Mouse (Mus musculus) hindbrain, embryonic 16.5 days (tissue): ENCODE data around the gene Ugdh. TPM values are rescaled to one million over a fixed set of nuclear protein-coding genes. Genes with fewer than 3 reads are reported as not detected.
"Not testable (repeated sequence)": the region's sequence is repeated elsewhere in the genome, so short reads cannot be mapped to it uniquely, and the experiment has no call there.

ENCODE experiments used
- ATAC-seq: fragments of 200-750 bp; cut with Nextera tagmentation; 2 replicates; pipeline ENCODE4 v1.8.0; 2017; ENCODE audit warnings: moderate TSS enrichment, moderate library complexity
- H3K27ac ChIP-seq: fragments of 300-500 bp; sonication (generic); 2 replicates; pipeline ENCODE4 v1.5.1; 2014; ENCODE audit warnings: low read depth, mild to moderate bottlenecking, control low read depth, low read length, moderate library complexity
- H3K27me3 ChIP-seq: fragments of 300-500 bp; sonication (generic); replicated peaks from 2 replicates; pipeline ENCODE4 v1.6.1; 2014; ENCODE audit warnings: low read length; ENCODE audit not compliant: control insufficient read depth, insufficient read depth
- H3K36me3 ChIP-seq: fragments of 300-500 bp; sonication (generic); 2 replicates; pipeline ENCODE4 v1.6.1; 2014; ENCODE audit warnings: mild to moderate bottlenecking, low read length, moderate library complexity, mixed read lengths; ENCODE audit not compliant: control insufficient read depth, insufficient read depth
- H3K4me1 ChIP-seq: fragments of 300-500 bp; sonication (generic); 2 replicates; pipeline ENCODE4 v1.6.1; 2014; ENCODE audit warnings: low read depth, low read length; ENCODE audit not compliant: control insufficient read depth, insufficient read depth
- H3K4me2 ChIP-seq: fragments of 300-500 bp; sonication (generic); 2 replicates; pipeline ENCODE4 v1.6.1; 2014; ENCODE audit warnings: mild to moderate bottlenecking, low read length, control low read depth, moderate library complexity
- H3K4me3 ChIP-seq: fragments of 300-500 bp; sonication (generic); 2 replicates; pipeline ENCODE4 v1.5.1; 2014; ENCODE audit warnings: mild to moderate bottlenecking, low read length, control low read depth, moderate library complexity
- H3K9ac ChIP-seq: fragments of 300-500 bp; sonication (generic); 2 replicates; pipeline ENCODE4 v1.6.1; 2014; ENCODE audit warnings: low read depth, mild to moderate bottlenecking, control low read depth, low read length, moderate library complexity
- H3K9me3 ChIP-seq: fragments of 300-500 bp; sonication (generic); 2 replicates; pipeline ENCODE4 v1.6.1; 2014; ENCODE audit warnings: mild to moderate bottlenecking, low read length, moderate library complexity; ENCODE audit not compliant: control insufficient read depth
- WGBS: fragments of 180-500 bp; shearing (Covaris S2); extraction: QIAGEN DNeasy Blood & Tissue Kit; methylation state at CpG from one replicate; pipeline ENCODE4 v1.1.7; 2014; 5-methylcytosine and 5-hydroxymethylcytosine counted together
- polyA plus RNA-seq: library from polyadenylated mRNA; unstranded; fragments of >200 nt; fragmentation: Nextera tagmentation; extraction: Ambion mirVana; gene quantifications from 2 replicates; pipeline ENCODE4 v1.2.1, GENCODE M21; 2015

The Ugdh gene
- 43.5 and 44.8 TPM in 2 replicates for polyA plus RNA-seq

- Histone ChIP-seq H3K9me3 (no peaks in the 10 kb centered on the region), H3K27ac (peak within 1 kb of the TSS; percentile 80), H3K36me3 (no peaks in the 10 kb centered on the region), H3K9ac (peak within 1 kb of the TSS; percentile 77), H3K4me1 (peaks cover 8% of the 10 kb centered on the region), H3K27me3 (no peaks in the 10 kb centered on the region), H3K4me2 (peak within 1 kb of the TSS; percentile 87), H3K4me3 (peak within 1 kb of the TSS; percentile 65)
- WGBS, result under 1% methylated on average over 50 of the region's 51 CpGs
- peak; percentile 97 for ATAC-seq
Measured at GRCm38 (mm10) chr5:65435806-65436561, at the start of gene Ugdh. TSS of gene Ugdh (minus strand) at chr5:65435949.

GRCm38 (mm10) chr5:65482996-65483395 lies 47.2 kb upstream of the Ugdh start:
- Histone ChIP-seq H3K9me3 (no peaks in the 10 kb centered on the region), H3K4me1 (no peaks in the 10 kb centered on the region), H3K27ac (no peak overlapping the region), H3K4me3 (no peak overlapping the region), H3K27me3 (no peaks in the 10 kb centered on the region), H3K36me3 (no peaks in the 10 kb centered on the region), H3K4me2 (no peak overlapping the region), H3K9ac (no peak overlapping the region)
- no peak for ATAC-seq
- 87% methylated on average over 4 of the region's 4 CpGs for WGBS

GRCm38 (mm10) chr5:65480511-65480910 lies 44.8 kb upstream of the Ugdh start:
- Histone ChIP-seq H3K4me1 (no peaks in the 10 kb centered on the region), H3K9ac (no peak overlapping the region), H3K27me3 (no peaks in the 10 kb centered on the region), H3K4me2 (no peak overlapping the region), H3K27ac (no peak overlapping the region), H3K9me3 (no peaks in the 10 kb centered on the region), H3K4me3 (no peak overlapping the region), H3K36me3 (no peaks in the 10 kb centered on the region)
- 74% methylated on average over 4 of the region's 4 CpGs for WGBS
- no peak for ATAC-seq

- no peaks in the 10 kb centered on the region for H3K4me1 ChIP-seq
- WGBS, result 95% methylated on average over 9 of the region's 9 CpGs
- no peak overlapping the region for H3K4me3 ChIP-seq
- no peaks in the 10 kb centered on the region for H3K36me3 ChIP-seq
- H3K27me3 ChIP-seq, result no peaks in the 10 kb centered on the region
- ATAC-seq, result no peak
- H3K9me3 ChIP-seq, result no peaks in the 10 kb centered on the region
- H3K9ac ChIP-seq, result no peak overlapping the region
- no peak overlapping the region for H3K27ac ChIP-seq
- H3K4me2 ChIP-seq, result no peak overlapping the region
Measured at GRCm38 (mm10) chr5:65479681-65480445, 44.1 kb upstream of the Ugdh start.

- Histone ChIP-seq H3K27me3 (no peaks in the 10 kb centered on the region), H3K4me2 (no peak overlapping the region), H3K36me3 (no peaks in the 10 kb centered on the region), H3K4me1 (no peaks in the 10 kb centered on the region), H3K9ac (no peak overlapping the region), H3K4me3 (no peak overlapping the region), H3K27ac (no peak overlapping the region), H3K9me3 (no peaks in the 10 kb centered on the region)
- 70% methylated on average over 4 of the region's 4 CpGs for WGBS
- no peak for ATAC-seq
Measured at GRCm38 (mm10) chr5:65478224-65478623, 42.5 kb upstream of the Ugdh start.

GRCm38 (mm10) chr5:65476739-65477138 lies 41.0 kb upstream of the Ugdh start:
- H3K27me3 ChIP-seq, H3K27ac ChIP-seq, H3K9ac ChIP-seq, H3K4me3 ChIP-seq, H3K4me1 ChIP-seq, H3K4me2 ChIP-seq, ATAC-seq, H3K9me3 ChIP-seq, H3K36me3 ChIP-seq: not testable (repeated sequence)
- 96% methylated on average over 4 of the region's 4 CpGs for WGBS

GRCm38 (mm10) chr5:65475806-65476205 lies 40.1 kb upstream of the Ugdh start:
- WGBS, result 76% methylated on average over 2 of the region's 2 CpGs
- no peak overlapping the region for H3K4me3 ChIP-seq
- H3K4me2 ChIP-seq, result no peak overlapping the region
- no peak for ATAC-seq
- H3K9ac ChIP-seq, result no peak overlapping the region
- no peak overlapping the region for H3K27ac ChIP-seq
- no peaks in the 10 kb centered on the region for H3K9me3 ChIP-seq
- H3K27me3 ChIP-seq, result no peaks in the 10 kb centered on the region
- H3K36me3 ChIP-seq, result no peaks in the 10 kb centered on the region
- no peaks in the 10 kb centered on the region for H3K4me1 ChIP-seq

GRCm38 (mm10) chr5:65469766-65470165 lies 34.0 kb upstream of the Ugdh start:
- no peak overlapping the region for H3K4me3 ChIP-seq
- no peak overlapping the region for H3K4me2 ChIP-seq
- peaks cover 22% of the 10 kb centered on the region for H3K36me3 ChIP-seq
- 92% methylated on average over 6 of the region's 6 CpGs for WGBS
- no peaks in the 10 kb centered on the region for H3K4me1 ChIP-seq
- ATAC-seq, result no peak
- no peak overlapping the region for H3K9ac ChIP-seq
- no peak overlapping the region for H3K27ac ChIP-seq
- H3K27me3 ChIP-seq, result no peaks in the 10 kb centered on the region
- no peaks in the 10 kb centered on the region for H3K9me3 ChIP-seq

- ATAC-seq, result no peak
- H3K36me3 ChIP-seq, result peaks cover 22% of the 10 kb centered on the region
- no peak overlapping the region for H3K27ac ChIP-seq
- WGBS, result 81% methylated on average over 3 of the region's 3 CpGs
- no peaks in the 10 kb centered on the region for H3K4me1 ChIP-seq
- no peaks in the 10 kb centered on the region for H3K9me3 ChIP-seq
- H3K4me3 ChIP-seq, result no peak overlapping the region
- no peak overlapping the region for H3K9ac ChIP-seq
- H3K27me3 ChIP-seq, result no peaks in the 10 kb centered on the region
- H3K4me2 ChIP-seq, result no peak overlapping the region
Measured at GRCm38 (mm10) chr5:65466911-65467310, 31.2 kb upstream of the Ugdh start.
